Mouse (Mus musculus) naive thymus-derived CD4-positive, alpha-beta T cell, adult 5 months (primary cell): ENCODE data around the gene Sim2. TPM values are rescaled to one million over a fixed set of nuclear protein-coding genes. Genes with fewer than 3 reads are reported as not detected.

ENCODE experiments used
- polyA plus RNA-seq: library from polyadenylated mRNA; unstranded; fragments of 100-300 nt; shearing (Covaris generic); gene quantifications from one replicate; pipeline ENCODE4 v1.2.1, GENCODE M21; 2017

Sim2 gene
- not detected for polyA plus RNA-seq

DNA sequence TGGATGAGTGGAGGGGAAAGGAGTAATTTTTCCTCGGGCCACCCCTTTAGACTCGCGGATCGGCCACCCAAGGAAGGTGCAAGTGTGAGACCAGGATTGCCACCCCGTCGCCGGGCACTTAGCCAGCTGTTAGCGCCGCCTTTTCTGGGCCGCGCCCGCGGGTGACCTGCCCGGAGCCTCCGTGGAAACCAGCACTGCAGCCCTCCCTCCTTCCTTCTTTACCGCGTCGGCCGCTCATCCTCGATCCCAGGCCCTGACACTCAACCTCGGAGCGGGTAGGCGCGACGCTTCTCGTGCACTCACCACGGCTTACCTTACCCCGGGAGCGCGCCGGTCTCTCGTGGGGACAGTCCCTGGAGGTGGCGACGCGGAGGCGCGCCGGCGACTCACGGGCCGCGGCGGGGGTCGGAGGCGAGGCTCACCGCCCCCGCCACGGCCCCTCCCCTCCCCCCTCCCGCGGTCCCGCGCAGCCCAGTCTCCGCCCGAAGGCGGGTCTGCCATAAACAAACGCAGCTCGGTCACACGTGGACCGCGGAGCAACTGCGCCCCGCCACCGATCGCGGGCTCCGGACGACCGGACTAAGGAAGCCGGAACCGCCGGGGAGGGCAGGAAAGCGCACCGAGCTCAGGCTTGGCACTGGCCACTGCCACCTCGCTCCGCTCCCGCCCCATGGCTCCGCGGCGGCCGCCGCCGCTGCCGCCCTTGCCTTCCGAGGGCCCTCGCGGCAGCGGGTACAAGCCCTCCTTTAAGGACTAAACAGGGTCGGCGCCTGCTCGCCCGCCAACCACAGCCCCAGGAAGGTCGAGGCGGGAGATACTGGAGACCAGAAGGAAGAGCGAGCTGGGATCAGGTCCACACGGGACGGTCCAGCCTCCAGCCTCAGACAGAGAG is at the start of gene Sim2:
Sim2 (plus strand) TSS at position 221 of the 892 bp plus-strand sequence.

Other genes starting within 250 kb of the Sim2 start
- gene Chaf1b, start 201.0 kb upstream of the Sim2 start, polyA plus RNA-seq: 16.4 TPM
- gene Cldn14, start 76.1 kb upstream of the Sim2 start, polyA plus RNA-seq: not detected
- 22.8 TPM for gene Hlcs, start 228.6 kb downstream of the Sim2 start, polyA plus RNA-seq
- gene Ripply3, start 243.5 kb downstream of the Sim2 start, polyA plus RNA-seq: not detected